Mouse (Mus musculus): ENCODE measurements around the gene Tbx5.
"Not testable (repeated sequence)": the region's sequence is repeated elsewhere in the genome, so short reads cannot be mapped to it uniquely, and the experiment has no call there.

Tbx5 gene

GRCm38 (mm10) chr5:119841634-119842420 lies 9.4 kb downstream of the Tbx5 start:
- no peak for DNase-seq (ENCODE audit: low spot score in 2 of 2)

- DNase-seq (ENCODE audit: low spot score in 2 of 2): no peak
Observed at GRCm38 (mm10) chr5:119842701-119843393, 10.4 kb downstream of the Tbx5 start.

- DNase-seq (ENCODE audit: low spot score in 2 of 2): no peak
Observed at GRCm38 (mm10) chr5:119843394-119843777, 10.9 kb downstream of the Tbx5 start.

GRCm38 (mm10) chr5:119844366-119844765 lies 11.9 kb downstream of the Tbx5 start:
- no peak for DNase-seq (ENCODE audit: low spot score in 2 of 2)

GRCm38 (mm10) chr5:119844994-119845393 lies 12.5 kb downstream of the Tbx5 start:
- no peak for DNase-seq (ENCODE audit: low spot score in 2 of 2)

DNA sequence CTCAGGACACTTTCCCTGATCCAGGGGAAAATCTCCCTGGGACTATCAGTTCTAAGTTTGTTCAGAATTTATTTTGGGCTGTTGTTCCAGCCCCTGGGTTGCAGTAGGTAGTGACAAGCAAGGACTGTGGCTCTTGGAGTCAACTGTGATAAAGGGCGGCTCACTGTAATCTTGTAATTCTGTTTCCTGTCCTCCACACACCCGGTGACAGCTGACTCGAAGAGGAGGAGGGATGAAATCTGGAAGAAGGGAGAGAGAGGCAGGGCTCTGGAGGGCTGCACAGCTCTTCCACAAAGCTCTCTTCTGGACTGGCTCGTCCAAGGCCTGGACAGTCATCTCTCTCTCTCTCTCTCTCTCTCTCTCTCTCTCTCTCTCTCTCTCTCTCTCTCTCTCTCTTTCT lies 24.6 kb downstream of the Tbx5 start:
- no peak for DNase-seq (ENCODE audit: low spot score in 2 of 2)

DNA sequence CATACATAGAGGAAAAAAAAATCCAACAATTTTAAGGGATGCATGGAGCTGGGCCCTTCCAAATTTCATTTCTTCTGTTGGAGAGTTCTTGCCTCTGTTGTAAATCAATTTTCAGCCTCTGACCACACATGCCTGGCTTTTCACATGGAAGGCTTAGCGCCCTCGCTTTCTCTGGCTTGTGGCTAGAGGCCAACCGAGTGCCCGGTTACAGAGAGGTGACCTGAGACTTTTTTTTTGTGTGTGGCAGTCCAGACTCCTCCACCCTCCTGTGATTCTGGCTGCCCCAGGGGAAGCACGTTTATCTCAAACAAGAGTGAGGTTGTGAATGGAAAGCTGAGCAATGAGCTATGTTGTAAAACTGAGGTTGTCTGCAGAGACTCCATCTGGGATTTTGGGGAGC lies 28.8 kb downstream of the Tbx5 start:
- no peak for DNase-seq (ENCODE audit: low spot score in 2 of 2)

- DNase-seq (ENCODE audit: low spot score in 2 of 2): no peak
Observed at GRCm38 (mm10) chr5:119862431-119862830, 30.0 kb downstream of the Tbx5 start.

DNA sequence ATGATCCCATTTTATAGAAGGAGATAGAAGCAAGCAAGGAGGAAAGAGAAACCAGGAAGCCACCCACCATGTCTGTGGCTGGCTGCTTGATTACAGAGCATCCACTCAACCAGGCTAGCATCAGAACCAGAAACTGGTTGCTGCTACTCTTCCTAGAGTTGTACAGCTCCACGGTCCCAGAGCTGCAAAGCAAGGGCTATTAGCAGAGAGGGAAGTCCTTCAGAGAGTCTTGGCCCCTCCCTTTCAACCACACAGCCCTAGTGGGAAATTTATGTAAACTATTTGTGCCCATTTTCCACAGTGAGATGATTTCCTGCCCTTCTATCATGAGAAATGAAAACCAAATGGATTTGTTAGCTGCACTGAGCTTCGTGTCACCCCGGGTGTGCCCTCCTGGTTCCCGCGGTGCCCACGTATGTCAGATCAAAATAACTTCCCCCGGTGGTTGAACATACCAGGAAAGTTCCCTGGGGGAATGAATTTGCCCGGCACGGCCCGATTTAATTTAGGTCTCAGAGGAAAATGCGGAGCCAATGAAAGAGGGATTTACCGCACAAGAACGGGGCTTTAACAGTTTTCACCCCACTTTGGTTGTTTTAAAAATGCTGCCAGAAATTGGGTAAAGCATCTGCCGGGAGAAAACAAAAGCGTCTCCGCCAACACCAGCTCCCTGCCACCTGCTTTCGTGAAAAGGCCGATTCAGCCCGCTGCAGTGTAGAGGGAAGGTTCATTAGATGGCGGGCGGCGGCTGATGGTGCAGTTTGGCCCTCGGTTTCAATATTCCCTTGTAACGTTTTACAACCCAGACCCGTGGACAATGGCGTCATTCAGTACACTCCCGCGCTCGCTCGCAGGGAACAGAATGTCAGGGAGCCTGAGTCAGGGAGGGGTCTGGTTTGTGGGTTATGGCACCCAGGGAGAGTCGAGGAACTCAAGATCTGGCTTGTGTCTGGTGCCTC lies 34.1 kb downstream of the Tbx5 start:
- no peak for DNase-seq (ENCODE audit: low spot score in 2 of 2)

GRCm38 (mm10) chr5:119867986-119868385 lies 35.5 kb downstream of the Tbx5 start:
- peak in 1 of 2 experiments; percentile 17 for DNase-seq (ENCODE audit: low spot score in 2 of 2)

- no peak for DNase-seq (ENCODE audit: low spot score in 2 of 2)
Observed at GRCm38 (mm10) chr5:119875421-119875820, 43.0 kb downstream of the Tbx5 start.

DNA sequence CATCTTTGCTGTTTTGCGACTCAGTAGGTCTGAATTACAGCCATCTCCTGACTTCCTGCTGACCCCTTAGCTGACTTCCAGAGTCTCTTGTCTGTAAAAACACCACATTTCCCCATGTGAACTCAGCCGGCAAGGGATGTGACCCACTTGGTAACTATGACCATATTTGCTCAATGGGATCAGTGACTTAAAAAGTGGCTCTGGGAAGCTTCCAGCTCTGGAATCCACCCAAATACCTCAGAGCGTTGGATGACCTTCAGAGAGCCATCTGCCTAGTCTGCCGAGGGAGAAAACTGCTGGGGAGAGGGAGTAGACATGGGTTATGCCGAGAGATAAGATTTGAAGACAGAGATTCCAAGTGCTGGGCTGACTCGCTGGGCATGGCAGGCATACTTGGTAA lies 44.7 kb downstream of the Tbx5 start:
- no peak for DNase-seq (ENCODE audit: low spot score in 2 of 2)

GRCm38 (mm10) chr5:119885595-119885994 lies 53.1 kb downstream of the Tbx5 start:
- no peak for DNase-seq (ENCODE audit: low spot score in 2 of 2)

- DNase-seq (ENCODE audit: low spot score in 2 of 2): no peak
Observed at GRCm38 (mm10) chr5:119887381-119887780, 54.9 kb downstream of the Tbx5 start.

DNA sequence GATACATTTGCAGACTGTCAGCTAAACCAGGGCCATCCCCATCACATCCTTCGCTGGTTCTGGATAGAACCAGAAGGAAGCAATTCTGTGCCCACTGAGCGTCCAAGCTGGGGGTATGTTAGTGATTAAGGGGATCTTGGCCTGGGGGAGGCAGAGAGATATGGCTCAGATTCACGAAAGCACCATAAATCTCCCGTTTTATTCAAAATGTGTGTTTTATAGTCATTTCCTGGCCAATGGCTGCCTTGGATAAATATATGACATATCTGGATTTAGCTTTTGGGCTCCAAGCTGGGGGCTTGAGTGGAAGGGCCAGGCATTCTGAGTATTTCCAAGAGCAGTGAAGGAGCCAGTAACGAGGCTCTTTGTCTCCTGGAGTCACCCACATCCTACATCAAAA lies 59.5 kb downstream of the Tbx5 start:
- DNase-seq (ENCODE audit: low spot score in 2 of 2): no peak

DNA sequence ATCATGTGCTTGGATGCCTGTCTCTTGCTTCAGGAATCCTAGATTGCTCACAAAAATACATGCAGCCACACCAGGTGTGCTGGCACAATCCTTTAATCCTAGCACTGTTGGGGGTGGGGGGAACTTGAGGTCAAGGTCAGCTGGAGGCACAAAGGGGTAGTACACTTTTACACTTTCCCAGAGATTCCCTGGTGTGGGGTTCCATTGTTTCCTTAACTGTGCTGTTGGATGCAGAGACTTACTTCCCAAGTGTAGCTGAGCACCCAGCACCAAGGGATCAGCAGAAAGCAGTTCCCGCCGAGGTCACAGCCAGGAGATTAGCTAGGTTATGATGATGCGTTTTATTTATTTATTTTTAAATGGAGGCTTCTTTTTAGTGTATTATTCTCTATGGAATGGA lies 60.6 kb downstream of the Tbx5 start:
- DNase-seq (ENCODE audit: low spot score in 2 of 2): no peak

- DNase-seq (ENCODE audit: low spot score in 2 of 2): no peak
Observed at GRCm38 (mm10) chr5:119896605-119897004, 64.1 kb downstream of the Tbx5 start.

DNA sequence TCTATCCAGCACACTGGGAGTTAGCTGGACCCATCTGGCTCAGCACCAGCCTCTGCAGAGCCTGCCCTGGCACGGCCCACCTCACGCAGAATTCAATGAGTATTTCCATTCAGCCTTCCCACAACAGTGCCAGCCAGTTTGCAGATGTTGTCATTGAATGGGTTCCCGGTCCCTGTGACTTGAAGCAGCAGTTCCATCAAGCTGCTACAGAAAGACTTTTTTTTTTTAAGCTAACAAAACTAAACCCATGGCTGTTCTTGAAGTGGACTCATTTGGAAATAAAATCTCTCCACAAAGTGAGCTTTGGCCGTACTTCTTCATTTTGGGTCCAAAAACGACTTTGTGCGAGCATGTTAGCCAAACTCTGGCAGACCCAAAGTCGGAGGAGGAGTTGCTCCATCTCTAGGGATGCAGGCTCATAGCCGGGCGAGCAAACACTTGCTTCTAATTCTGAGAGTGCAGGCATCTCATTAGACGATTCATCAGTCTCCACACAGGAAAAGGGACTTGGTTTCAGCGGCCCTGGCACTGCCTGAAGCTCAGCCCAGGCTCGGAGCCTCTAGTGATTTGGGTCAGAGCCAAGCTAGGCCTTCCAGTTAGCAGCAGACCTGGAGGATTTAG lies 84.2 kb downstream of the Tbx5 start:
- DNase-seq (ENCODE audit: low spot score in 2 of 2): peak in 1 of 2 experiments; percentile 5

GRCm38 (mm10) chr5:119918381-119918780 lies 85.9 kb downstream of the Tbx5 start:
- DNase-seq (ENCODE audit: low spot score in 2 of 2): not testable (repeated sequence)

DNA sequence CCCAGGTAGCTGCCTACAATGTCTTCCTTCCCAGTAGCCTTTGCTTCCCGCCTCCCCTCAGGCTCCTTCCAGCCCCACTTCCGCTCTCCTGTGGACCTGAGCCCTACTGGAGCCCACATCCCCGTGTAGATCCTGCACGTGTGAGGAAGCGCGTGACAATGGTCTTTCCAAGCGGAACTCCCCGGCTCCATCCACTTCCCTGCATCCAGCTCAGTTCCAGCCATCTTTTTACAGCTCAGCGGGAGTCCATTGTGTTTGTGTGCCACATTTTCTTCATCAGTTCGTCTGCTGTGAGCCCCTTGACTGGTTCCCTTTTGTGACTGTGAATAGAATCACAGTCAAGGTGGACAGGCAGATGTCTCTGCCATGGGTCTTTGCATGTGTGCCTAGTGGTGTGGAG lies 88.5 kb downstream of the Tbx5 start:
- no peak for DNase-seq (ENCODE audit: low spot score in 2 of 2)

- no peak for DNase-seq (ENCODE audit: low spot score in 2 of 2)
Observed at GRCm38 (mm10) chr5:119922229-119922628, 89.8 kb downstream of the Tbx5 start.

Data from urinary bladder, adult 18-20 months (tissue).